Comparison of ENCODE assay signal across 31 mouse cellular contexts in the genomic region with DNA sequence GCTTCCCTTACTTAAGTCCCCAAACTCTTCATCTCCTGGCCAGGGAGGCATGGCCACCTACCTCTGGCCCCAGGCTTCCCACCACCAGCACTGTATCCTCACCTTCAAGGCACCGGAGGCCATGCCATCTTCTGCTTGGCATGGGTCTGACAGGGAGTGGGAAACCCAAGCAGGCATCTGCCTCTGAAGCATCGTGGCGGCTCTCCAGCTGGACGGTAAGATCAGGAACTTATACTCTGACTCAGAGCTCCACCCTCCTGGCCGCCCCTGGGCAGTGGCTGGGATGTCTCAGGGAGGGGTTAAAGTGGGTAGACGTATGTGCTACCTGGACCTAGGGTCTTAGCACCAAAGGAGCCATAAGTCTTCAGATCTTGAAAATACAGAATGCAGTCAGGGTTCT. TPM values are rescaled to one million over a fixed set of nuclear protein-coding genes. Genes with fewer than 3 reads are reported as not detected.
DNase-seq lines count a peak whose midpoint lies in the region; ATAC-seq and TF ChIP-seq lines count a peak whose summit lies in the region.
"Had no signal": no experiment of that assay in that cellular context is flagged by ENCODE, and none has a peak within 500 bp of the region (broad histone marks: within the 10 kb centered on the region; RNA-seq: fewer than 3 reads in every experiment).

No protein-coding gene starts in this region.

- H3K36me3 ChIP-seq in midbrain, embryonic 16.5 days (ENCODE audit: control insufficient read depth, insufficient read depth, low read length): no peaks in the 10 kb centered on the region
- H3K36me3 ChIP-seq in limb, embryonic 10.5 days: no peaks in the 10 kb centered on the region
- H3K36me3 ChIP-seq: embryonic facial prominence, embryonic 12.5 days; hindbrain, embryonic 10.5 days; intestine, embryonic 15.5 days; liver, embryonic 12.5 days; midbrain, embryonic 12.5 days; neural tube, embryonic 13.5 days; stomach, embryonic 15.5 days had no signal

- no peak overlapping the region for H3K4me2 ChIP-seq in midbrain, embryonic 16.5 days (ENCODE audit: low read length)
- H3K4me2 ChIP-seq: embryonic facial prominence, embryonic 12.5 days; intestine, embryonic 15.5 days; liver, embryonic 12.5 days; midbrain, embryonic 12.5 days; neural tube, embryonic 13.5 days; stomach, embryonic 15.5 days had no signal

- no peak for ATAC-seq in midbrain, embryonic 16.5 days
- ATAC-seq: CD4-positive, CD25-positive, alpha-beta regulatory T cell, adult 4 months; forebrain, embryonic 14.5 days; hindbrain, postnatal 0 days; intestine, embryonic 15.5 days; liver, embryonic 12.5 days; liver, postnatal 0 days had no signal

- intact Hi-C loops in gastrocnemius, adult 2 months (cut with DNase I): no loop called here
- intact Hi-C loops in gastrocnemius, postnatal 36 days (cut with DNase I): no loop called here

- H3K27me3 ChIP-seq in midbrain, embryonic 16.5 days (ENCODE audit: control insufficient read depth, insufficient read depth, low read depth, low read length): no peaks in the 10 kb centered on the region
- H3K27me3 ChIP-seq in limb, embryonic 10.5 days (ENCODE audit: low read depth, poor library complexity, severe bottlenecking): no peaks in the 10 kb centered on the region
- H3K27me3 ChIP-seq: embryonic facial prominence, embryonic 12.5 days; intestine, embryonic 15.5 days; midbrain, embryonic 12.5 days; neural tube, embryonic 13.5 days; stomach, embryonic 15.5 days had no signal

- H3K27ac ChIP-seq in gastrocnemius, adult 2 months: peak overlapping the region; percentile 88
- no peak overlapping the region for H3K27ac ChIP-seq in midbrain, embryonic 16.5 days (ENCODE audit: low read length)
- no peak overlapping the region for H3K27ac ChIP-seq in limb, embryonic 10.5 days
- H3K27ac ChIP-seq: embryonic facial prominence, embryonic 12.5 days; hindbrain, embryonic 10.5 days; hindbrain, postnatal 0 days; intestine, embryonic 15.5 days; layer of hippocampus, adult 2 months; left cerebral cortex, adult 2 months; liver, embryonic 12.5 days; midbrain, embryonic 12.5 days; neural tube, embryonic 13.5 days; stomach, embryonic 15.5 days had no signal

- H3K9me3 ChIP-seq in midbrain, embryonic 16.5 days (replicated peaks; ENCODE audit: control insufficient read depth, low read length, poor library complexity, severe bottlenecking): no peaks in the 10 kb centered on the region
- H3K9me3 ChIP-seq in limb, embryonic 10.5 days (replicated peaks): no peaks in the 10 kb centered on the region
- H3K9me3 ChIP-seq: embryonic facial prominence, embryonic 12.5 days; hindbrain, embryonic 10.5 days; intestine, embryonic 15.5 days; liver, embryonic 12.5 days; megakaryocyte, embryonic 14.5 days; midbrain, embryonic 12.5 days; neural tube, embryonic 13.5 days; stomach, embryonic 15.5 days had no signal

- no peaks in the 10 kb centered on the region for H3K4me1 ChIP-seq in midbrain, embryonic 16.5 days (ENCODE audit: control insufficient read depth, insufficient read depth, low read length)
- no peaks in the 10 kb centered on the region for H3K4me1 ChIP-seq in limb, embryonic 10.5 days
- H3K4me1 ChIP-seq: embryonic facial prominence, embryonic 12.5 days; hindbrain, embryonic 10.5 days; intestine, embryonic 15.5 days; liver, embryonic 12.5 days; midbrain, embryonic 12.5 days; neural tube, embryonic 13.5 days; stomach, embryonic 15.5 days had no signal

- DNase-seq in adrenal gland, adult 2 months: peak; percentile 8
- no peak for DNase-seq in adrenal gland, postnatal 4 days (ENCODE audit: low spot score in 2 of 2)
- peak; percentile 44 for DNase-seq in 3134 (ENCODE audit: extremely low read depth, insufficient read length, low spot score)
- DNase-seq in gastrocnemius, adult 2 months: peak; percentile 91
- peak; percentile 52 to 66 for DNase-seq in gastrocnemius, postnatal 36 days
- no peak for DNase-seq in limb, embryonic 10.5 days (ENCODE audit: low spot score)
- DNase-seq in frontal cortex, postnatal 14 days (ENCODE audit: low spot score in 2 of 2): no peak
- DNase-seq: adrenal gland, adult 8-10 months; cerebellum, adult 9-10 months; embryo, embryonic 11 days; heart, postnatal 14 days; kidney, adult 2 months; kidney, postnatal 36 days; liver, postnatal 0 days; lung, postnatal 4 days; right cerebral cortex, postnatal 14 days; thymus, postnatal 25 days had no signal

- no peak for TF ChIP-seq CTCF in gastrocnemius, adult 2 months (IDR thresholded peaks at IDR 0.05)

- 80% methylated on average over 6 of the region's 6 CpGs for WGBS in midbrain, embryonic 16.5 days
- 86% methylated on average over 6 of the region's 6 CpGs for WGBS in limb, embryonic 10.5 days

- peak overlapping the region; percentile 54 for H3K4me3 ChIP-seq in gastrocnemius, adult 2 months
- no peak overlapping the region for H3K4me3 ChIP-seq in midbrain, embryonic 16.5 days (ENCODE audit: low read depth, low read length)
- H3K4me3 ChIP-seq in limb, embryonic 10.5 days: no peak overlapping the region
- H3K4me3 ChIP-seq: embryonic facial prominence, embryonic 12.5 days; hindbrain, embryonic 10.5 days; intestine, embryonic 15.5 days; layer of hippocampus, adult 2 months; left cerebral cortex, adult 2 months; liver, embryonic 12.5 days; megakaryocyte, embryonic 14.5 days; midbrain, embryonic 12.5 days; neural tube, embryonic 13.5 days; stomach, embryonic 15.5 days had no signal

- H3K9ac ChIP-seq in midbrain, embryonic 16.5 days (ENCODE audit: low read depth, low read length): no peak overlapping the region
- H3K9ac ChIP-seq: embryonic facial prominence, embryonic 12.5 days; intestine, embryonic 15.5 days; liver, embryonic 12.5 days; liver, postnatal 0 days; midbrain, embryonic 12.5 days; neural tube, embryonic 13.5 days; stomach, embryonic 15.5 days had no signal

RNA-seq across cellular contexts. Expression of a gene that starts 38.1 kb away (rescaled TPM):
- under 1 TPM; 0.31 to 0.46 TPM for total RNA-seq in adrenal gland, adult 2 months (2021)
- 0.11 and 0.16 TPM in 2 replicates for polyA plus RNA-seq in adrenal gland, adult 2 months (2012; rRNA removed)
- total RNA-seq in adrenal gland, postnatal 4 days (2021): 1 to 10 TPM; 2.2 to 2.9 TPM
- total RNA-seq in gastrocnemius, adult 2 months (2021): 10 to 100 TPM; 27.8 to 31.8 TPM
- total RNA-seq in gastrocnemius, postnatal 36 days (2021): 10 to 100 TPM; 29.5 to 29.6 TPM
- 5.7 and 6.7 TPM in 2 replicates for polyA plus RNA-seq in midbrain, embryonic 16.5 days (2015; fragmentation: Nextera tagmentation; extraction: Ambion mirVana)
- polyA plus RNA-seq in limb, embryonic 10.5 days (2016; fragmentation: Nextera tagmentation; extraction: Ambion mirVana): not detected in 2 replicates
- polyA plus RNA-seq: CD4-positive, CD25-positive, alpha-beta regulatory T cell, adult 4 months; liver, embryonic 12.5 days; liver, postnatal 0 days had no signal

RNA-seq across cellular contexts. Expression of a gene that starts 52.6 kb away (rescaled TPM):
- 10 to 100 TPM; 39.1 to 65.2 TPM for total RNA-seq in adrenal gland, adult 2 months (2021)
- polyA plus RNA-seq in adrenal gland, adult 2 months (2012; rRNA removed): 19.1 and 25.4 TPM in 2 replicates
- total RNA-seq in adrenal gland, postnatal 4 days (2021): 10 to 100 TPM; 46.6 to 47.0 TPM
- 10 to 100 TPM; 19.5 to 31.7 TPM for total RNA-seq in gastrocnemius, adult 2 months (2021)
- total RNA-seq in gastrocnemius, postnatal 36 days (2021): 10 to 100 TPM; 35.9 to 40.7 TPM
- 11.5 and 12.0 TPM in 2 replicates for polyA plus RNA-seq in midbrain, embryonic 16.5 days (2015; fragmentation: Nextera tagmentation; extraction: Ambion mirVana)
- 25.3 and 27.5 TPM in 2 replicates for polyA plus RNA-seq in limb, embryonic 10.5 days (2016; fragmentation: Nextera tagmentation; extraction: Ambion mirVana)

Comparison
In these comparisons a context has a peak if more than half of its experiments do, and no peak if none do; other contexts are left out.
1. DNase-seq: peak in adrenal gland, adult 2 months (single experiment), 3134 (single experiment), gastrocnemius, adult 2 months (single experiment) and gastrocnemius, postnatal 36 days (2 of 2); none in adrenal gland, postnatal 4 days (0 of 2), limb, embryonic 10.5 days (single experiment) and frontal cortex, postnatal 14 days (0 of 2).
2. RNA of a gene that starts 38.1 kb away (total RNA-seq): 27.8 to 31.8 TPM in gastrocnemius, adult 2 months and 29.5 to 29.6 TPM in gastrocnemius, postnatal 36 days; 2.2 to 2.9 TPM in adrenal gland, postnatal 4 days and 0.31 to 0.46 TPM in adrenal gland, adult 2 months; every median in the first group is over 4 times any median in the second.